Mouse (Mus musculus) MEL (cell line): ENCODE data around the gene Stk35. TPM values are rescaled to one million over a fixed set of nuclear protein-coding genes. Genes with fewer than 3 reads are reported as not detected.
A peak's percentile ranks its signal among the peaks of the same experiment; 100 is the strongest.

Experiments used
- DNase-seq: peaks from one replicate; pipeline ENCODE4 v3.0.0; 2011; ENCODE audit warnings: low read depth, low spot score
- H3K27ac ChIP-seq: 2 replicates; pipeline ENCODE4 v1.5.1; 2012; ENCODE audit warnings: low read depth, mild to moderate bottlenecking, control low read depth, low read length, moderate library complexity; ENCODE audit not compliant: control insufficient read depth
- H3K27me3 ChIP-seq, 2 experiments: fragments of 150-350 bp in 1 of 2; sonication (generic) in 1 of 2; 2 replicates each; pipeline ENCODE4 v1.6.1; 2012; ENCODE audit warnings: low read length in 2 of 2, mild to moderate bottlenecking in 2 of 2, improper control_type of control experiment in 1 of 2, moderate library complexity in 1 of 2; ENCODE audit not compliant: insufficient read depth in 2 of 2, control insufficient read depth in 1 of 2
- H3K36me3 ChIP-seq, 2 experiments: 2 replicates each; pipeline ENCODE4 v1.6.1; 2012 to 2014; ENCODE audit warnings: low read length in 2 of 2, improper control_type of control experiment in 1 of 2, inconsistent platforms in 1 of 2, mild to moderate bottlenecking in 1 of 2; ENCODE audit not compliant: insufficient read depth in 2 of 2, control insufficient read depth in 1 of 2
- H3K4me1 ChIP-seq, 2 experiments: fragments of 150-350 bp in 1 of 2; sonication (generic) in 1 of 2; 2 replicates each; pipeline ENCODE4 v1.6.1; 2012; ENCODE audit warnings: low read length in 2 of 2, improper control_type of control experiment in 1 of 2, mild to moderate bottlenecking in 1 of 2; ENCODE audit not compliant: insufficient read depth in 2 of 2, control insufficient read depth in 1 of 2
- H3K4me3 ChIP-seq, 2 experiments: fragments of 150-350 bp in 1 of 2; sonication (generic) in 1 of 2; 2 replicates each; pipeline ENCODE4 v1.5.1; 2012; ENCODE audit warnings: low read depth in 2 of 2, low read length in 2 of 2, mild to moderate bottlenecking in 2 of 2, moderate library complexity in 2 of 2, control low read depth in 1 of 2, improper control_type of control experiment in 1 of 2; ENCODE audit not compliant: control insufficient read depth in 1 of 2, insufficient read depth in 1 of 2
- H3K79me2 ChIP-seq: 2 replicates; pipeline ENCODE4 v1.6.1; 2012; ENCODE audit warnings: mild to moderate bottlenecking, low read length, moderate library complexity; ENCODE audit not compliant: control insufficient read depth, poor library complexity, insufficient read depth
- H3K9ac ChIP-seq: 2 replicates; pipeline ENCODE4 v1.6.1; 2012; ENCODE audit warnings: low read depth, mild to moderate bottlenecking, control low read depth, low read length, moderate library complexity; ENCODE audit not compliant: control insufficient read depth, poor library complexity, severe bottlenecking
- H3K9me3 ChIP-seq: fragments of 150-350 bp; sonication (generic); replicated peaks from 2 replicates; pipeline ENCODE4 v1.6.1; 2012; ENCODE audit warnings: mild to moderate bottlenecking, low read length, improper control_type of control experiment, moderate library complexity; ENCODE audit not compliant: insufficient read depth
- CHD1 ChIP-seq: IDR thresholded peaks from 2 replicates; pipeline ENCODE4 v1.6.1; 2012; ENCODE audit warnings: low read depth, mild to moderate bottlenecking, inconsistent platforms, low read length, improper control_type of control experiment
- ELF1 ChIP-seq: IDR thresholded peaks from 2 replicates; pipeline ENCODE4 v1.6.1; 2014; ENCODE audit warnings: low read depth, mild to moderate bottlenecking, inconsistent platforms, low read length, improper control_type of control experiment, moderate library complexity
- ETS1 ChIP-seq: IDR thresholded peaks from 2 replicates; pipeline ENCODE4 v1.6.1; 2012; ENCODE audit warnings: low read depth, mild to moderate bottlenecking, inconsistent platforms, low read length, improper control_type of control experiment, moderate library complexity
- GABPA ChIP-seq: IDR thresholded peaks from 2 replicates; pipeline ENCODE4 v1.6.1; 2012; ENCODE audit warnings: low read depth, mild to moderate bottlenecking, inconsistent platforms, low read length, improper control_type of control experiment, moderate library complexity
- GATA1 ChIP-seq: IDR thresholded peaks from 2 replicates; pipeline ENCODE4 v1.6.1; 2011; ENCODE audit warnings: low read depth, low read length, improper control_type of control experiment
- MAFK ChIP-seq: IDR thresholded peaks from 2 replicates; pipeline ENCODE4 v1.6.1; 2011; ENCODE audit warnings: low read depth, mild to moderate bottlenecking, low read length, improper control_type of control experiment, borderline replicate concordance
- MYB ChIP-seq: IDR thresholded peaks from 2 replicates; pipeline ENCODE4 v1.6.1; 2011; ENCODE audit warnings: mild to moderate bottlenecking, low read depth, low read length, improper control_type of control experiment
- NELFE ChIP-seq: IDR thresholded peaks from 2 replicates; pipeline ENCODE4 v1.6.1; 2011; ENCODE audit warnings: low read depth, low read length, improper control_type of control experiment
- POLR2AphosphoS5 ChIP-seq: IDR thresholded peaks from 2 replicates; pipeline ENCODE4 v1.6.1; 2012; ENCODE audit warnings: low read depth, borderline replicate concordance, mild to moderate bottlenecking, inconsistent platforms, low read length, moderate library complexity, mixed read lengths
- TAL1 ChIP-seq: IDR thresholded peaks from 2 replicates; pipeline ENCODE4 v1.6.1; 2012; ENCODE audit warnings: mild to moderate bottlenecking, inconsistent platforms, low read length, moderate library complexity, mixed read lengths
- ZNF384 ChIP-seq: IDR thresholded peaks from 2 replicates; pipeline ENCODE4 v1.6.1; 2012; ENCODE audit warnings: low read depth, mild to moderate bottlenecking, inconsistent platforms, low read length, improper control_type of control experiment
- polyA plus RNA-seq, 2 experiments: library from polyadenylated mRNA; stranded (reverse) in 1 of 2; unstranded in 1 of 2; fragments of >175 nt in 1 of 2; fragments of >200 nt in 1 of 2; gene quantifications; 2 replicates each; pipeline versions ENCODE4 v1.2.1 to v1.2.4; 2012; ENCODE audit warnings: low replicate concordance in 2 of 2, low read depth in 1 of 2; ENCODE audit not compliant: insufficient read length in 2 of 2, insufficient read depth in 1 of 2, missing spikeins in 1 of 2
- total RNA-seq: library from RNA; depleted of rRNA; stranded (reverse); fragments of 300-350 nt; gene quantifications from 2 replicates; pipeline ENCODE4 v1.2.3, GENCODE M21; 2012

Gene Stk35
- total and polyA plus RNA-seq, 3 experiments: 7.6 to 28.6 (median 26.6) TPM

DNA sequence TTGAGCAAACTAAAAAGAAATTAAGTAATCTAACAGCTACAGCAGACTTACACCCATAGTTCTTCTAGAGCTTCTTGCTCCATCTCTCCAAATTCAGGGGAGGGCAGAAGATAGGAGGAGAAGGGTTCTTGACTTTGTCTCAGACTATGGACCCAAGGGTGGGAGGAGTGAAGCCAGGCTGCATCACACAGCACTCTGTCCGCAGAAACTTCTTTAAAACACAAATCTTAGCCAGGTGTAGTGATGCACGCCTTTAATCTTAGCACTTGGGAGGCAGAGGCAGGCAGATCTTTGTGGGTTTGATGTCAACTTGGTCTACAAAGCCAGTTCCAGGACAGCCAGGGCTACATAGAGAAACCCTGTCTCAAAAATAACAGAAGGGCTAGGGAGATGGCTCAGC lies 3.8 kb upstream of the Stk35 start:
- peaks cover 0 to 5% of the 10 kb centered on the region in 2 experiments; a peak in 1 of 4 replicates for H3K4me1 ChIP-seq
- H3K9ac ChIP-seq: no peak overlapping the region
- H3K27ac ChIP-seq: no peak overlapping the region
- no peak for TF ChIP-seq MAFK
- no peak for TF ChIP-seq ELF1
- no peak for TF ChIP-seq ETS1
- no peak for TF ChIP-seq POLR2AphosphoS5
- no peak for TF ChIP-seq NELFE
- no peak for TF ChIP-seq ZNF384
- TF ChIP-seq CHD1: no peak
- TF ChIP-seq TAL1: no peak
- TF ChIP-seq, all 39 proteins: peak for 0
- H3K79me2 ChIP-seq: peaks cover 10% of the 10 kb centered on the region
- peaks cover 0 to 5% of the 10 kb centered on the region in 2 experiments; a peak in 1 of 4 replicates for H3K36me3 ChIP-seq
- no peaks in the 10 kb centered on the region for H3K9me3 ChIP-seq
- peaks cover 0 to 3% of the 10 kb centered on the region in 2 experiments; a peak in 3 of 4 replicates for H3K27me3 ChIP-seq
- no peak overlapping the region for H3K4me3 ChIP-seq
- no peak for DNase-seq

DNA sequence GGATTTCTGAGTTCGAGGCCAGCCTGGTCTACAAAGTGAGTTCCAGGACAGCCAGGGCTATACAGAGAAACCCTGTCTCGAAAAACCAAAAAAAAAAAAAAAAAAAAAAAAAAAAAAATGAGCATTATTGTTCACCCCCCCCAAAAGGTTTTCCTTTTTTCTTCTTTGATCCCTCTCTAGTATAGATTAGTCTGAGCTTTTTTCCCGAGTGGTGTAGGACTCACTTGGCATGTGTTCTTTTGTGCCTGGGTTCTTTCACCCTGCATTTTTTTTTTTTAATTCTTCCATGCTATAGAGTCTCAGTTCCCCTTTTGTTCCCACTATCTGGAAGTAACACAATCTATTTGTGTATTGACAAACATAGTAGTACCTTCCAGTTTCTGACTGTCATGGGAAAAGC lies 2.6 kb upstream of the Stk35 start:
- Histone ChIP-seq H3K79me2 (peaks cover 21% of the 10 kb centered on the region), H3K4me1 (peaks cover 0 to 14% of the 10 kb centered on the region in 2 experiments; a peak in 3 of 4 replicates), H3K4me3 (no peak overlapping the region), H3K9ac (no peak overlapping the region), H3K9me3 (no peaks in the 10 kb centered on the region), H3K27me3 (0 out of 4 replicates have a peak, but pooled peaks cover 0 to 1% of the 10 kb centered on the region in 2 experiments), H3K27ac (no peak overlapping the region), H3K36me3 (peaks cover 0 to 13% of the 10 kb centered on the region in 2 experiments; a peak in 2 of 4 replicates)
- no peak for DNase-seq
- TF ChIP-seq ZNF384 (peak; percentile 80), GABPA (no peak)

- Histone ChIP-seq H3K9ac (no peak overlapping the region), H3K27ac (no peak overlapping the region), H3K79me2 (peaks cover 23% of the 10 kb centered on the region), H3K4me1 (peaks cover 0 to 14% of the 10 kb centered on the region in 2 experiments; a peak in 3 of 4 replicates), H3K9me3 (no peaks in the 10 kb centered on the region), H3K4me3 (no peak overlapping the region), H3K36me3 (peaks cover 0 to 18% of the 10 kb centered on the region in 2 experiments; a peak in 2 of 4 replicates), H3K27me3 (0 out of 4 replicates have a peak, but pooled peaks cover 0 to under 1% of the 10 kb centered on the region in 2 experiments)
- TF ChIP-seq MYB: no peak
- no peak for TF ChIP-seq GATA1
- no peak for DNase-seq
These were observed 1.9 kb upstream of the Stk35 start for GRCm38 (mm10) chr2:129798410-129798809.
